Mouse (Mus musculus) hindbrain, embryonic 15.5 days (tissue): Measurements from ENCODE around the gene 1700012B09Rik. TPM values are rescaled to one million over a fixed set of nuclear protein-coding genes. Genes with fewer than 3 reads are reported as not detected.

Experiments used
- ATAC-seq: fragments of 200-750 bp; cut with Nextera tagmentation; 2 replicates; pipeline ENCODE4 v1.8.0; 2017; ENCODE audit warnings: low read depth, moderate number of reproducible peaks, moderate TSS enrichment; ENCODE audit not compliant: low FRiP score
- H3K27ac ChIP-seq: fragments of 300-500 bp; sonication (generic); replicated peaks from 2 replicates; pipeline ENCODE4 v1.5.1; 2015; ENCODE audit warnings: mild to moderate bottlenecking, inconsistent platforms
- H3K27me3 ChIP-seq: fragments of 300-500 bp; sonication (generic); 2 replicates; pipeline ENCODE4 v1.6.1; 2015; ENCODE audit warnings: control low read depth, inconsistent platforms
- H3K36me3 ChIP-seq: fragments of 300-500 bp; sonication (generic); 2 replicates; pipeline ENCODE4 v1.6.1; 2015; ENCODE audit warnings: control low read depth, inconsistent platforms
- H3K4me1 ChIP-seq: fragments of 300-500 bp; sonication (generic); replicated peaks from 2 replicates; pipeline ENCODE4 v1.6.1; 2015; ENCODE audit warnings: control low read depth, inconsistent platforms
- H3K4me2 ChIP-seq: fragments of 300-500 bp; sonication (generic); 2 replicates; pipeline ENCODE4 v1.6.1; 2015; ENCODE audit warnings: moderate library complexity, mild to moderate bottlenecking, inconsistent platforms
- H3K4me3 ChIP-seq: fragments of 300-500 bp; sonication (generic); 2 replicates; pipeline ENCODE4 v1.5.1; 2015; ENCODE audit warnings: mild to moderate bottlenecking, inconsistent platforms
- H3K9ac ChIP-seq: fragments of 300-500 bp; sonication (generic); 2 replicates; pipeline ENCODE4 v1.6.1; 2015; ENCODE audit warnings: inconsistent platforms
- H3K9me3 ChIP-seq: fragments of 300-500 bp; sonication (generic); 2 replicates; pipeline ENCODE4 v1.6.1; 2016; ENCODE audit warnings: control low read depth, inconsistent platforms
- WGBS: fragments of 180-500 bp; shearing (Covaris S2); methylation state at CpG from one replicate; pipeline ENCODE4 v1.1.7; 2015; 5-methylcytosine and 5-hydroxymethylcytosine counted together
- polyA plus RNA-seq: library from polyadenylated mRNA; unstranded; fragments of >200 nt; fragmentation: Nextera tagmentation; extraction: Ambion mirVana; gene quantifications from 2 replicates; pipeline ENCODE4 v1.2.1, GENCODE M21; 2015

Gene 1700012B09Rik
- polyA plus RNA-seq, 1 experiment from 2014 or later, result 4.2 TPM

- no peak overlapping the region for H3K27ac ChIP-seq
- H3K4me1 ChIP-seq, result peaks cover 3% of the 10 kb centered on the region
- H3K9ac ChIP-seq, result no peak overlapping the region
- H3K36me3 ChIP-seq, result no peaks in the 10 kb centered on the region
- WGBS, result 86% methylated on average over 6 of the region's 6 CpGs
- no peak for ATAC-seq
- no peaks in the 10 kb centered on the region for H3K9me3 ChIP-seq
- peaks cover 2% of the 10 kb centered on the region; the same call in 1 of the 2 replicates for H3K27me3 ChIP-seq
- H3K4me2 ChIP-seq, result no peak overlapping the region
- no peak overlapping the region for H3K4me3 ChIP-seq
Measured at GRCm38 (mm10) chr9:14726005-14726404, 44.8 kb downstream of the 1700012B09Rik start.

GRCm38 (mm10) chr9:14724755-14725420 is 45.9 kb downstream of the 1700012B09Rik start:
- 78% methylated on average over 5 of the region's 5 CpGs for WGBS
- Histone ChIP-seq H3K9ac (no peak overlapping the region), H3K27me3 (peaks cover 2% of the 10 kb centered on the region; the same call in 1 of the 2 replicates), H3K4me2 (no peak overlapping the region), H3K4me1 (no peaks in the 10 kb centered on the region), H3K27ac (no peak overlapping the region), H3K9me3 (no peaks in the 10 kb centered on the region), H3K4me3 (no peak overlapping the region), H3K36me3 (no peaks in the 10 kb centered on the region)
- ATAC-seq, result no peak

- no peak overlapping the region for H3K4me3 ChIP-seq
- peaks cover 4% of the 10 kb centered on the region for H3K27me3 ChIP-seq
- WGBS, result 78% methylated on average over 5 of the region's 5 CpGs
- no peak overlapping the region for H3K4me2 ChIP-seq
- no peaks in the 10 kb centered on the region for H3K4me1 ChIP-seq
- no peak for ATAC-seq
- H3K27ac ChIP-seq, result no peak overlapping the region
- no peak overlapping the region for H3K9ac ChIP-seq
- H3K36me3 ChIP-seq, result no peaks in the 10 kb centered on the region
- H3K9me3 ChIP-seq, result no peaks in the 10 kb centered on the region
Measured at GRCm38 (mm10) chr9:14721610-14722009, 49.2 kb downstream of the 1700012B09Rik start.

GRCm38 (mm10) chr9:14720384-14720783 is 50.4 kb downstream of the 1700012B09Rik start:
- no peak for ATAC-seq
- 48% methylated on average over 2 of the region's 2 CpGs for WGBS
- H3K4me3 ChIP-seq, result no peak overlapping the region

GRCm38 (mm10) chr9:14718332-14718691 is 52.5 kb downstream of the 1700012B09Rik start:
- ATAC-seq, result no peak

More at GRCm38 (mm10) chr9:14720384-14720783, 50.4 kb downstream of the 1700012B09Rik start:
- H3K27me3 ChIP-seq, result peaks cover 4% of the 10 kb centered on the region
- no peak overlapping the region for H3K27ac ChIP-seq
- no peak overlapping the region for H3K9ac ChIP-seq
- no peaks in the 10 kb centered on the region for H3K36me3 ChIP-seq
- no peaks in the 10 kb centered on the region for H3K4me1 ChIP-seq
- no peaks in the 10 kb centered on the region for H3K9me3 ChIP-seq
- no peak overlapping the region for H3K4me2 ChIP-seq

GRCm38 (mm10) chr9:14717689-14718331 is 53.0 kb downstream of the 1700012B09Rik start:
- Histone ChIP-seq H3K4me2 (peak overlapping the region; percentile 23; the same call in 1 of the 2 replicates), H3K36me3 (no peaks in the 10 kb centered on the region), H3K9ac (no peak overlapping the region), H3K27ac (no peak overlapping the region), H3K9me3 (no peaks in the 10 kb centered on the region), H3K4me3 (no peak overlapping the region), H3K4me1 (no peaks in the 10 kb centered on the region), H3K27me3 (peaks cover 2% of the 10 kb centered on the region)
- 54% methylated on average over 14 of the region's 14 CpGs for WGBS
- ATAC-seq, result no peak

More at GRCm38 (mm10) chr9:14718332-14718691, 52.5 kb downstream of the 1700012B09Rik start:
- Histone ChIP-seq H3K4me1 (no peaks in the 10 kb centered on the region), H3K27me3 (peaks cover 2% of the 10 kb centered on the region), H3K4me2 (peak overlapping the region; percentile 23; the same call in 1 of the 2 replicates), H3K4me3 (no peak overlapping the region), H3K27ac (no peak overlapping the region), H3K36me3 (no peaks in the 10 kb centered on the region), H3K9ac (no peak overlapping the region), H3K9me3 (no peaks in the 10 kb centered on the region)

GRCm38 (mm10) chr9:14715258-14715657 is 55.6 kb downstream of the 1700012B09Rik start:
- no peaks in the 10 kb centered on the region for H3K36me3 ChIP-seq
- H3K27ac ChIP-seq, result no peak overlapping the region
- no peak overlapping the region for H3K4me2 ChIP-seq
- H3K9me3 ChIP-seq, result no peaks in the 10 kb centered on the region
- no peak overlapping the region for H3K4me3 ChIP-seq
- no peak overlapping the region for H3K9ac ChIP-seq
- ATAC-seq, result no peak
- 91% methylated on average over 15 of the region's 15 CpGs for WGBS
- H3K27me3 ChIP-seq, result peaks cover 2% of the 10 kb centered on the region; the same call in 1 of the 2 replicates
- no peaks in the 10 kb centered on the region for H3K4me1 ChIP-seq

GRCm38 (mm10) chr9:14710910-14711309 is 59.9 kb downstream of the 1700012B09Rik start:
- Histone ChIP-seq H3K27ac (no peak overlapping the region), H3K27me3 (no peaks in the 10 kb centered on the region), H3K36me3 (no peaks in the 10 kb centered on the region), H3K4me3 (no peak overlapping the region), H3K4me2 (no peak overlapping the region), H3K9ac (no peak overlapping the region), H3K4me1 (no peaks in the 10 kb centered on the region), H3K9me3 (no peaks in the 10 kb centered on the region)
- no peak for ATAC-seq
- WGBS, result 92% methylated on average over 3 of the region's 3 CpGs

Other genes with a start within 250 kb of the 1700012B09Rik start
- gene Amotl1, start 126.0 kb downstream of the 1700012B09Rik start, polyA plus RNA-seq, result 8.1 and 8.4 TPM in 2 replicates
- gene Piwil4, start 30.3 kb downstream of the 1700012B09Rik start, polyA plus RNA-seq, result 0.41 and 0.43 TPM in 2 replicates
- gene Fut4, start 18.6 kb downstream of the 1700012B09Rik start, polyA plus RNA-seq, result 1.8 TPM in 2 replicates
- gene Mre11a, start 13.6 kb upstream of the 1700012B09Rik start, polyA plus RNA-seq, result 11.5 and 12.5 TPM in 2 replicates
- 25.6 and 26.8 TPM in 2 replicates for gene Ankrd49, start 13.8 kb upstream of the 1700012B09Rik start, polyA plus RNA-seq
- gene Gpr83, start 89.2 kb upstream of the 1700012B09Rik start, polyA plus RNA-seq, result 1.6 TPM in 2 replicates
- gene Izumo1r, start 132.9 kb upstream of the 1700012B09Rik start, polyA plus RNA-seq, result not detected in 2 replicates